Mouse (Mus musculus) activated CD4-positive, CD25-positive, alpha-beta regulatory T cell, adult 9 weeks (primary cell): ENCODE measurements around the gene Cabp7. TPM values are rescaled to one million over a fixed set of nuclear protein-coding genes. Genes with fewer than 3 reads are reported as not detected.

Experiments
- polyA plus RNA-seq: library from polyadenylated mRNA; unstranded; fragments of 100-300 nt; shearing (Covaris generic); gene quantifications from one replicate; pipeline ENCODE4 v1.2.1, GENCODE M21; 2017

Cabp7 gene
- not detected for polyA plus RNA-seq

GRCm38 (mm10) chr11:4746733-4747132 is at the start of gene Cabp7:
Cabp7 (minus strand) TSS chr11:4746778.

GRCm38 (mm10) chr11:4704072-4704964 is 42.3 kb downstream of the Cabp7 start, which contains the start of the genes Uqcr10 and Zmat5:
Uqcr10 (minus strand) TSS chr11:4704342.
Zmat5 (plus strand) TSS chr11:4704678.

Other genes with a start within 250 kb of the Cabp7 start
- 45.9 TPM for gene Mtmr3, start 151.9 kb downstream of the Cabp7 start, polyA plus RNA-seq
- gene Gm11032, start 126.7 kb downstream of the Cabp7 start, polyA plus RNA-seq, result not detected
- gene Ascc2, start 109.0 kb downstream of the Cabp7 start, polyA plus RNA-seq, result 53.1 TPM
- 382 TPM for gene Uqcr10, start 42.4 kb downstream of the Cabp7 start, polyA plus RNA-seq
- gene Zmat5, start 42.1 kb downstream of the Cabp7 start, polyA plus RNA-seq, result 101 TPM
- gene Nf2, start 102.8 kb upstream of the Cabp7 start, polyA plus RNA-seq, result 50.3 TPM
- gene Nipsnap1, start 127.2 kb upstream of the Cabp7 start, polyA plus RNA-seq, result 41.5 TPM
- gene Thoc5, start 148.5 kb upstream of the Cabp7 start, polyA plus RNA-seq, result 55.9 TPM
- gene Nefh, start 201.3 kb upstream of the Cabp7 start, polyA plus RNA-seq, result 5.4 TPM
- gene Ap1b1, start 240.0 kb upstream of the Cabp7 start, polyA plus RNA-seq, result 110 TPM